7 mouse cellular contexts compared by ENCODE assay signal in the genomic region with DNA sequence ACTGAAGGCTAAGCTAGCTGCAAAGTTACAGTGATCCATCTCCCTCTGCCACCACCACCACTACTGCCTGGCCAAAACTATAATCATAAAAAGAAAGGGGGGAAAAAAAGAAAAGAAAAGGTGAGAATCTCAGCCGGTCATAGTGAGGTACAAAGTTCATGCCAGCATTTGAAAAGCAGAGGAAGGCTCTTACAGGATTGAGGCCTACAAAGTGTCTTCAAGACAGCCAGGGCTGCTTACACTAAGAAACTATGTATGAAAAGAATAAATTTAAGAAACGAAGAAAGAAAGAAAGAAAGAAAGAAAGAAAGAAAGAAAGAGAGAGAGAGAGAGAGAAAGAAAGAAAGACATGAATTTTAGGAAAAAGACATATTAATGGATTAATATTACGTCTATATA.
DNase-seq lines count a peak whose midpoint lies in the region; ATAC-seq and TF ChIP-seq lines count a peak whose summit lies in the region.
"Not testable (repeated sequence)": the region's sequence is repeated elsewhere in the genome, so short reads cannot be mapped to it uniquely, and the experiment has no call there.

No protein-coding gene starts in this region.

- not testable (repeated sequence) for H3K9ac ChIP-seq in heart, adult 2 months (ENCODE audit: low read depth, low read length); stomach, embryonic 16.5 days (ENCODE audit: low read length)

- H3K4me1 ChIP-seq in heart, adult 2 months (ENCODE audit: control insufficient read depth, insufficient read depth, low read length); kidney, adult 2 months (ENCODE audit: control insufficient read depth, insufficient read depth, low read length); stomach, embryonic 16.5 days (ENCODE audit: control insufficient read depth, insufficient read depth, low read length): not testable (repeated sequence)

- TF ChIP-seq POLR2A in heart, adult 2 months (IDR thresholded peaks at IDR 0.05; ENCODE audit: insufficient read depth, low read depth, low read length); kidney, adult 2 months (IDR thresholded peaks at IDR 0.05; ENCODE audit: low read depth, low read length): not testable (repeated sequence)

- not testable (repeated sequence) for H3K9me3 ChIP-seq in stomach, embryonic 16.5 days (replicated peaks; ENCODE audit: control insufficient read depth, low read length)

- WGBS in heart, adult 2 months = 65% methylated on average over 2 of the region's 3 CpGs
- 88% methylated on average over 2 of the region's 3 CpGs for WGBS in kidney, adult 2 months
- WGBS in stomach, embryonic 16.5 days = 75% methylated on average over 2 of the region's 3 CpGs

- intact Hi-C loops in heart, adult 2 months (cut with DNase I) = not testable (repeated sequence)

- not testable (repeated sequence) for TF ChIP-seq EP300 in heart, adult 2 months (IDR thresholded peaks at IDR 0.05; ENCODE audit: insufficient read depth, low read depth, low read length)

- peak; percentile 21 for DNase-seq in ZHBTc4 (ENCODE audit: low read depth, low spot score)
- peak; percentile 9 to 48 for DNase-seq in cerebellum, postnatal 14 days
- peak; percentile 8 to 21 for DNase-seq in heart, adult 2 months
- DNase-seq in kidney, adult 2 months = peak; percentile 74
- peak; percentile 32 to 38 for DNase-seq in left cerebral cortex, adult 18-20 months (ENCODE audit: low spot score in 2 of 2)

- not testable (repeated sequence) for H3K79me2 ChIP-seq in heart, adult 2 months (replicated peaks; ENCODE audit: control insufficient read depth, insufficient read depth, low read length)

- TF ChIP-seq CTCF in heart, adult 2 months (IDR thresholded peaks at IDR 0.05); kidney, adult 2 months (conservative IDR thresholded peaks at IDR 0.05; ENCODE audit: insufficient read depth, insufficient read length, low read depth, low read length): not testable (repeated sequence)

- H3K4me2 ChIP-seq in stomach, embryonic 16.5 days (ENCODE audit: low read depth, low read length) = not testable (repeated sequence)

- not testable (repeated sequence) for H3K27ac ChIP-seq in heart, adult 2 months; kidney, adult 2 months (ENCODE audit: insufficient read depth, low read depth, low read length); stomach, embryonic 16.5 days (ENCODE audit: low read length)

- not testable (repeated sequence) for H3K4me3 ChIP-seq in heart, adult 2 months; kidney, adult 2 months (ENCODE audit: insufficient read depth, low read depth, low read length); stomach, embryonic 16.5 days (replicated peaks; ENCODE audit: low read length)

- peak; percentile 37; the same call in 1 of the 2 replicates for ATAC-seq in monocyte, adult 5-6 weeks (replicated peaks; ENCODE audit: insufficient number of reproducible peaks, low FRiP score, low TSS enrichment, poor library complexity, severe bottlenecking)
- 0 out of 2 replicates have a peak, but pooled peaks have one; percentile 39 for ATAC-seq in stomach, embryonic 16.5 days (ENCODE audit: insufficient read depth, low FRiP score)

- H3K36me3 ChIP-seq in heart, adult 2 months (ENCODE audit: control insufficient read depth, insufficient read depth, low read length); kidney, adult 2 months (ENCODE audit: control insufficient read depth, insufficient read depth, low read length); stomach, embryonic 16.5 days (ENCODE audit: control insufficient read depth, insufficient read depth, low read length): not testable (repeated sequence)

- not testable (repeated sequence) for H3K27me3 ChIP-seq in heart, adult 2 months (ENCODE audit: control insufficient read depth, insufficient read depth, low read length); kidney, adult 2 months (replicated peaks; ENCODE audit: control insufficient read depth, insufficient read depth, low read length); stomach, embryonic 16.5 days (ENCODE audit: control insufficient read depth, insufficient read depth, low read length)

Comparison
In these comparisons a context has a peak if more than half of its experiments do, and no peak if none do; other contexts are left out.
1. DNase-seq: peak in every context shown above with its lines; median percentile 74 in kidney, adult 2 months; 35 in left cerebral cortex, adult 18-20 months; 28 in cerebellum, postnatal 14 days; 21 in ZHBTc4; 14 in heart, adult 2 months.